Mouse (Mus musculus) gastrocnemius, adult 8-10 months (tissue): ENCODE measurements around the gene Lrrc61. TPM values are rescaled to one million over a fixed set of nuclear protein-coding genes. Genes with fewer than 3 reads are reported as not detected.

Experiments
- DNase-seq, 2 experiments: peaks; one replicate each; pipeline ENCODE4 v3.0.0; 2022; ENCODE audit warnings: low spot score in 2 of 2
- total RNA-seq, 4 experiments: library from RNA; stranded (reverse); gene quantifications; 2 replicates each; pipeline ENCODE4 v1.2.4; 2022

The Lrrc61 gene
- total RNA-seq, 4 experiments from 2014 or later, result 20.8 to 25.0 (median 22.9) TPM

GRCm38 (mm10) chr6:48546858-48547257, 7.7 kb upstream of the Lrrc61 start:
- DNase-seq, result no peak

DNA sequence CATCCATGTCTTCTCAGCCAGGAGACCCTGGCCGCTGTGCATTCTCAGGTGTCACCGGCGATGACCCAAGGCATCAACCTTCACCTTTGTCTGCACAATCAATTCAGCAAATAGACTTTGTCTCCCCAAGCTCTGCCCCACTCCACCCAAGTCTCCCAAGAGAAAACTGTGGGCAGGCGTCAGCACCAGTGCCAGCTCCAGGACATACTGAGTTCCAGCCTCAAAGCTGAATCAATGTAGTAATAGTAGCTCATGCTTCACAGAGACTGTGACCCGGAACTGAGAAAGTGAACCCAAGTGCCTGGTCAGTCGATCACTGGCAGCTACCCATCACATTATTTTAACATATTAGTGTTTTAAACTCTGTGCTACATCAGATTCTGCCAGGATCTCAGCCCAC, 6.3 kb upstream of the Lrrc61 start:
- no peak for DNase-seq

- no peak for DNase-seq
Observed at GRCm38 (mm10) chr6:48552918-48553317, 1.7 kb upstream of the Lrrc61 start.

GRCm38 (mm10) chr6:48553819-48554218, 777 bp upstream of the Lrrc61 start:
- peak; percentile 64 to 77 for DNase-seq

DNA sequence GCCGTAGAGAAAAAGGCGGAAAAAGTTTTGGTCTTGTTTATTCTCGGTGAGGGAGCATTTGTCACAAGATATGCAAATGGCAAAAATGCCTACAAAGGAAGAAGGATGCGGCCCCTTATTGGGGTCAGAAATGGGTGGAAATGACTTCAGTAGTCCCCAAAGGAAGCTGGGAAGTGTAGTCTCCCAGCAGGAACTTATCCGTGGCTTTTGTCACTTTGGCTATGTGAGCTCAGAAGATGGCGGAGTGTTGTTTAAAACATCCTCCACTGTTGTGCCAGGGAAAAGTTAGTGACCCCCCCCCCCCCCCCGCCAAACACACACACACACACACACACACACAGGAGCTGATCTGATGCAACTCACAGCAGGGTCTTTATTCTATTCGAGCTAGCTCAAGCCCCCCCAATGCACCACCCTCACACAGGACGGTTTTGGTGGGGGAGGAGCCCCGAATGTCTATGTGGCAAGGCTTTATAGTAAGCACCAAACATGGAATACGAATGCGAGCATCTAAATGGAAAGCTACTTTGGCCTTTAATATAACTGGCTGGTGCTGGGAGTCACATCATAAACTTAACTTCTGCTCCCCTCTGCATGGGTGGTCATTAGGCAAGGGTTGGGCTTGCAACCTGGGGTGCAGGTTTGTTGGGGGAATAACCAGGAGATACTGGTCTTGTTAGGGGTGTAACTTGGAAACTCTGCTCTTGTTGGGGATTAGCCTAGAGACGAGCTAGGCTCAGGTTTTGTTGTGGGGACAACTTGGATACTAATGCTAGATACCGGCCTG, 701 bp downstream of the Lrrc61 start:
- peak in 1 of 2 experiments; percentile 42 for DNase-seq

- DNase-seq, result no peak
Observed at GRCm38 (mm10) chr6:48555956-48556355, 1.4 kb downstream of the Lrrc61 start.

DNA sequence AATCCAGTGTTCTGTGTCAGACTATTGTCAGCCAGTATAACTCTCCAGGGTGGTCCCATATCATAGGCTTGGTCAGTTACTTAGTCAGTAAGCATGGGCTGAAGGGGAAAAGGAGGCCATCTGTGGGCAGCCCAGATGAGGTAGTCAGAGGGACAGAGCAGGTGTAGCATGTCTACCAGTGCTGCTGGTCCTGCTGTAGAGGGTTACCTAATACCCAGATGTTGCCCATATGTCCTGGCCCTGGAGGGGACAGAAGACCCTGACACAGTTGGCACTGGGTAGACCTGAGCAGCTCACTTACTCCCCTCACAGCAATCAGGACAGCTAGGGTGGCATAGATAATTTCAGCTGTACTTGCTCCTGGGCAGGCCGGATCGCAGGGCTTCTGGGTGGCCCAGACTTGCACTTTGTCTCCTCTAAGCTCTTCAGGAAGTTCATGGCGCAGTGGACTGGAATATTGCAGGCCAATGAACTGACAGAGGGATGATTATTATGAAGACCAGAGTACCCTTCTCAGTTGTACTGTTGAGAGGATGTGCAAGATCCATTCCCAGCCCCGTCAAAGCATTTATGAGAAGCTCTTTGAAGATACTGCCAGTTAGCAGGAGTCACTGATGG, 11.2 kb downstream of the Lrrc61 start:
- no peak for DNase-seq

GRCm38 (mm10) chr6:48566312-48566711, 11.7 kb downstream of the Lrrc61 start:
- no peak for DNase-seq

- DNase-seq, result peak in 1 of 2 experiments; percentile 22
Observed at GRCm38 (mm10) chr6:48568036-48568984, 13.7 kb downstream of the Lrrc61 start.

DNA sequence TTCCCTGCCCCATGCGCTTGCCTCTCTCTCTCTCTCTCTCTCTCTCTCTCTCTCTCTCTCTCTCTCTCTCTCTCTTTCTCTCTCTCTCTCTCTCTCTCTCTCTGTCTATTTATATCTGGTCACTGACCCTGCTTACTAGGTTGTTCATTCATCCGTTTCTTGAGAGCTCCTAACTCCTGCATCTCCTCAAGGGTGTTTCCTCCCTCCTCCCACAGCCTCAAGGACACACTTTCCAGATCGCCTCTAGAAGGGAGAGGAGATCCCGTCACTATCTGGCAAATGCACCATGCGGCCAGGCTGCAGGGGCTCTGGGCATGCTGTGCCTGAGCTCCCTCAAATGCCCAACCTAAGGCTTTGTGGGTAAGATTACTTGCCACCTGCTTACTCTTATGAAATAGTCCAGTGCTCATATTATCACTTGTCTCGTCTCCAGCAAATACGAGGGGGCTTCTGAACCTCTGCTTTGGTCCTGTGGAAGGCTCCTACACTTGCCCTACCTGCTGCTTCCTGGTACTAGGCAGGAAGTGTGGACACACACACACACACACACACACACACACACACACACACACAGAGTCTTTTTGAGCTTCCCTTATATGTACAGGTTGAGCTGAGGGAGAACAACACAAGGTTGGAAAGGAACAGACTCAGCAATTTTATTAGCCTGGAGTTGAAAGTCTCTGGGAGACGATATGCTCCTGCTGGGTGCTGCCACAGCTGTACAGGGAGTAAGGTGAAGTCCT, 14.6 kb downstream of the Lrrc61 start:
- no peak for DNase-seq

GRCm38 (mm10) chr6:48572014-48572413, 17.4 kb downstream of the Lrrc61 start:
- no peak for DNase-seq

DNA sequence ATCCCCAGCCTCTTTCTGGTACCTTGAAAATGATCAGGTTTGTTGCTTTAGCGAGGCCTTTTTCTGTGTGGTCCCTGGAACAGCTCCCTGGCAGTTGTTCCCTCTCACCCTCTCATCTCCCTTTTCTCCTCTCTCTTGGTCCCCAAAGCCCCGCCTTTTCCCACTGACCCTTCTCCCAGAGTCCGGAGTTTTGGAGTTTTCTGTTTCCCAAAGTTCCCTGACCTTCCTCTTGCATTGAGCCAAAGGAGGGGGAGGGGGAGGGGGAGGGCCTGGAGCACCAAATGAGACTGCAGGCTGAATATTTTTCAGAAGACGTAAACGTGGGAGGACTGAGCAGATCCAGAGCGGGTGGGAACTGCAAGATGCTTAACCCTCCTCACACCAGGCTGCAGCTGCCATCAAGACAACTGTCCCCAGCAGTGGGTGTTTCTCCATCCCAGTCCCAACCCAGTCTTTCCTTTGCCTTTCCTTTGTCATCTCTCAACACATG, 18.0 kb downstream of the Lrrc61 start, which contains the start of gene Rarres2:
Gene Rarres2, minus strand, starts transcription at position 218 of the 490 bp plus-strand sequence.
- DNase-seq, result peak in 1 of 2 experiments; percentile 49

GRCm38 (mm10) chr6:48573280-48573679, 18.7 kb downstream of the Lrrc61 start:
- DNase-seq, result no peak

DNA sequence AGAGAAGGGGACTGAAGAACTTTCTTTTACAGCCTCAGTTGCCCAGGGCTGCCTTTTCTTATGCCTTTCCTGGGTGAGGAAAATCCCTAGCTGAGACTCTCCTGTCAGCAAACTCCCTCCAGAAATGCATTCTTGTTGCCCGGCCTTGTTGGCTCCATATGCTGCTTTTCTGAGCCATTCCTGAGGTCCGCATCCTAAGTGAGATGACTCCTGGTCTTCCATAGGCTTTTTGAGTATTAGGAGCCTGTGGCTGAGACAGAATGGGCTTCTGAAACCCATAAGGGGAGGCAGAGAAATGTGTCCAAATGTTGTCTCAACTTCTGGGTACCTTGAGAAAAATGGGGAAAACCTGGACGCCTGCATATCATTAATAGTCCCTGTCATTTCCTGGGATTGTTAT, 19.4 kb downstream of the Lrrc61 start:
- DNase-seq, result no peak

GRCm38 (mm10) chr6:48578736-48579135, 24.1 kb downstream of the Lrrc61 start:
- DNase-seq, result no peak

DNA sequence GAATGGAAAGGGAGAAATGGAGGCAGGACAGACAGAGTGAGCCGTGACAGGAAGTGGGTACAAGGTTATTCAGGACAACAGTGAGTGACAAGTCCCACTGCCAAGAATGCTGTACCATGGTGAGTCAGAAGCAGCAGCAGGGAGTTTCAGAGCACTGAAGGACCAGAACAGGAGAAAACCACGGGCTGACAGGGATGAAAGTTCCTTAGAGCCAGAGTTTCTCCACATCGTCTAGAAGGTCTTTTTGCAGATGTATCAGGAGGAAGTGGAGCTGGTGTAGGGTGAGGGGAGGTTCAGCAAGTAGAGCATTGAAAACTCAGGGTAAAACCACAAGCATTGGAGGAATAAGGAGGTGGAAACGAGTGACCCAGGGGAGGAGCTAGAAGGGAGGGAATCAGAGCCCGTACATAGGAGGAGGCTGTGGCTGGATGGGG, 24.6 kb downstream of the Lrrc61 start:
- no peak for DNase-seq

DNA sequence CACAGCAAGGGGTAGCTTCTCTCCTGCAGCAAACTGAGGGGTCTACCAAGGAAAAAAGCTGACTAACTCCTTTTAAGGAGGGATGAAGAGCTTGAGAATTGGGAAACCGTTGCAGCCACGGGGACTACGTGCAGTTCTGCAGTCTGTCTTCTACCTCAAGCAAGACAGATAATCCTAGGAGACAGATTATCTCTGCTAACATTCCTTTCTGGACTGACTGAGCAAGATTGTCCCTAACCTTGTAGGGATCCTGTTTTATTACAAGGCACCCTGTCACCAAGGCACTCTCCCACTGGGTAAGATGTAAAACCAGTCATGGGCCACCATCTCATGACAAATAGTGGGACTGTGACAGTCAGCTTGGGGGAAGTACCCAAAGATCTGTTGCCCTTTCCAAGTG, 26.7 kb downstream of the Lrrc61 start:
- no peak for DNase-seq

DNA sequence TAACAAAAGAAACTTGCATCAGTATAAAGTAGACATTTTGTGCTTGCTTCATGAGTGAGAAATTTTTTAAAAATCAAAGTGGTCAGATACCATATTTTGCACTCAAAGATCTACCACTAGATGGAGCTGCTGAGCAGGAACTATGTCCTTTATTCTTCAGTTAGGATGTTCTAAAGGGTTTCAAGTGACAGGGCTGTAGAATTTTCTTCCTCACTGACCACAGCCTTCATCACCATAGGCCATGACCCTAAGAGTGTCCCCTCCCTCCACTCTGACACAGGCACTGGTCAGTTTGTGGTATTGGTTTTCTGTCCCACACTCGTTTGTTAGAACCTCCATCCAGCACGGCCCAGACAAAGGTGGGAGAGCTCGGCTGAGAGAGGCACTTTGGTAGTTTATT, 27.4 kb downstream of the Lrrc61 start:
- DNase-seq, result no peak

DNA sequence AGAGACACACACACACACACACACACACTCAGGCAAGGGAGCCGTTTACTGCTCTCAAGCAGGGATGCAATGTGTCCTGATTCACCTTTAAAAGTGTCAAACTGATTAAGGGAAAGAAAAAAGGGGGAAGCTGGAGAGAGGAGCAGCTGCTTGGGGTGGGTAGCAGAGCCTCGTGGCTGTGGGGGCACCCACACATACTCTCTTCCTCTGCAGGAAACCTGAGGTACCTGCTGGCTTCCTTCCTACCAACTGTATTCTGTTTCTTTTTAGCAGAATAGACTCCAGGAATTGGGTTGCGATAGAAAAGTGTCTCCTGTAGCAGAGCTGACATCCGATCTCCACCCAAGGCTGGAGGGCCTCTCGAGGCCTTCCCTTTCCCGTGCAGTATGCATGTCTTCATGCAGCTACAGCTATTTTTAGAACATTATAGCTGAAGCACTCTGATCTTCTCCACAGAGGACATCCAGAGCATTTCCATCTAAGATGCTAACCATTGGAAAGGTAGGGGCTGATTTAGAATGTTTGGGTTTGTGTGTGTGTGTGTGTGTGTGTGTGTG, 34.7 kb downstream of the Lrrc61 start, which contains the start of gene Gm45021:
Gene Gm45021, plus strand, starts transcription at position 417 of the 557 bp plus-strand sequence.
- DNase-seq, result no peak

DNA sequence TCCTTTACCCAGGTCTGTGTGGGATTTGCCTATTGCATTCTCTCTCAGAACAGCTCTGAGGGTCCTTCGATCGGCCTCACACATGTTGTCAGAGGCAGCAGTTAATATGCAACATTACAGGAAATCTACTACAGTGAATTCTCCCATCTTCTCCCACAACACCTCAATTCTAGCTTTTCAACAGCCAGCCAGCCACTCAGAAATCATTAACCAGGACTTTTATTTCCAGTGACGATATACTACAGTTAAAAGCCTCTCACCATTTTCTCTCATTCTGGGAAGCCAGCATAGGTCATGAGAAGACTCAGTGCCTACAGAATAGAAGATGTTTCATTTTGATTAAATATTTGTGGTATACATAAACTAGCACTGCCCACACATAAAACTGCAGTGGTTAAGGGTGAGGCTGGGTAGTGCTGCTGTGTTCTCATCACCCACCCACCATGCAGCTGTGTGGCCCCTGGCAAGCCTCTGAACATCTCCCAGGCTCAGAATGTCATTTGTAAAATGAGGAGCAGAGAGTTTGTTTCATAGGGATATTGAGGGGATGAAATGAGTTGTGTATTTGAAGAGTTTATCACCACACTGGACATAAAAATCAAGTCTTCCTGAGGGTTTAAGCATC, 36.7 kb downstream of the Lrrc61 start:
- DNase-seq, result no peak
